Mouse (Mus musculus) CD4-positive, CD25-positive, alpha-beta regulatory T cell, adult 9 weeks (primary cell): ENCODE measurements around the gene Sycn. TPM values are rescaled to one million over a fixed set of nuclear protein-coding genes. Genes with fewer than 3 reads are reported as not detected.

Experiments
- polyA plus RNA-seq: library from polyadenylated mRNA; unstranded; fragments of 100-300 nt; shearing (Covaris generic); gene quantifications from one replicate; pipeline ENCODE4 v1.2.1, GENCODE M21; 2017

Sycn gene
- polyA plus RNA-seq: not detected

DNA sequence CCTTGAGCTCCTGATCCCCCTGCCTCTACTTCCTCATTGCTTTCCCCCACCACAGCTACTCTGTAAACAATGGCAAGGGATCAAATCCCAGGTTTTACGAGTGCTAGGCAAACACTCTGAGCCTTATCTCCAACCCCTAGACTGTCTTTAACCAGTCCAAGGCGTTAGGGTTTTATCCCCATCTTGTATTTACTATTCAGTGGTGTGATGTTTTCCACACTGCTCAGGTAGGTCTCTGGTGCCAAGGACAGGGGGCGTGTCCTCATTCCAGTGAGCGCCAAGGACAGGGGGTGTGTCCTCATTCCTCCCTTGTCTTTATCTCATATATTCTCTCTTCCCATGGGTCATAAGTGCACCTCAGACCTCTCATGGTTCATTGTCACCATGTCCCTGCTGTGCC lies at the start of gene Sycn:
Gene Sycn (plus strand): TSS at position 360 of the 400 bp plus-strand sequence.

DNA sequence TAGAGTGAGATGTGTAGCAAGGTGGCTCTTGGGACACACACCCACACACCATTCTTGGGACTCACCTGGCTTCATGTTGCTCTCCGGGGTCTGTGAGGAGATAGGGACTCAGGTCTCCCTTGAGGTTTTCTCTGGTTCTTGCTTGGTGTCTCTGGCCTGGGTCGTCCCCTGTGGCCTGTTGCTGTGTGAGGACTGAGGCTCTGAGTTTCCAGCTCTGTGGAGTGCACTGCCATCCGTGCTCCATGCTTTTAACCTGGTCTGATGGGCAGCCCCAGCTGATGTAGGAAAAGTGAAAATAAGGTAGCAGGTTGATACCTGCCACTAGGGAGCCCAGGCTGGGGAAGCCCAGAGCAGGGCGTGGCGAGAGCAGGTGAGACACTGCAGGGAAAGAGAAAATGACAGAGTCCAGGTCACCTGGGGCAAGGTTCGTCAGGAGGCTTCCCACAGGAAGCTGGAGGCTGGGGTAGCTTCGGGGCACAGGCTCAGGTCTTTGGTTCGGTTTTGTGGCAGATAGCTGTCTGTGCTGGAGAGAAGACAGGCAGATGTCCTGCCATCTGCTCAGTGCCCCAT lies 30.2 kb upstream of the Sycn start, which contains the start of gene Ifnl2:
Gene Ifnl2 (minus strand): TSS at position 51 of the 570 bp plus-strand sequence.

GRCm38 (mm10) chr7:28522536-28522935 lies 18.1 kb upstream of the Sycn start, which contains the start of gene Ifnl3:
Ifnl3 (plus strand) TSS chr7:28522836.

DNA sequence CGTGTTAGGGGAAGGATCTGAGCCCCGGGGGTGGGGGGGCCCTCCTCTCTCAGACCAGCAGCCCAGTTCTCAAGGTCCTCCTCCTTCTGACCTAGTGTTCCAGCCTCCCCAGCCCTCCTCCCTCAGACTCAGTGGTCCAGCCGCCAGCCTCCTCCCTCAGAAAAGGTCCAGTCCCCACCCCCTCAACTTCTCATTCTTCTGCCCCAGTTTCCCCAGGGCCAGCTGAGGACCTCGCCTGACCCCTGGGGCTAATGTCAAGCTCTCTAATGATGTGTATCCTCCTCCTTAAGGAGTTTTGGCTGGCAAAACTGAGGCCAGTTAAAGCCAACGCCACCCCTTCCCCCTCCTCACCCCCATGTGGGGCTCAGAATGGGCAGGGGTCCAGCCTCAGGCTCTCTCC lies 6.5 kb downstream of the Sycn start, which contains the start of gene Nccrp1:
Gene Nccrp1 (minus strand): TSS at position 101 of the 400 bp plus-strand sequence.

Other genes starting within 250 kb of the Sycn start
- gene Selenov, start 249.7 kb upstream of the Sycn start, polyA plus RNA-seq: not detected
- gene Dll3, start 238.6 kb upstream of the Sycn start, polyA plus RNA-seq: not detected
- gene Timm50, start 228.8 kb upstream of the Sycn start, polyA plus RNA-seq: 37.1 TPM
- gene Supt5, start 202.1 kb upstream of the Sycn start, polyA plus RNA-seq: 218 TPM
- 1,274 TPM for gene Rps16, start 190.2 kb upstream of the Sycn start, polyA plus RNA-seq
- gene Plekhg2, start 168.3 kb upstream of the Sycn start, polyA plus RNA-seq: 101 TPM
- 289 TPM for gene Zfp36, start 160.6 kb upstream of the Sycn start, polyA plus RNA-seq
- 33.4 TPM for gene Med29, start 148.2 kb upstream of the Sycn start, polyA plus RNA-seq
- gene Paf1, start 147.9 kb upstream of the Sycn start, polyA plus RNA-seq: 96.0 TPM
- 477 TPM for gene Gmfg, start 103.4 kb upstream of the Sycn start, polyA plus RNA-seq
- 0.11 TPM for gene Lrfn1, start 88.9 kb upstream of the Sycn start, polyA plus RNA-seq
- gene Ifnl2, start 30.4 kb upstream of the Sycn start, polyA plus RNA-seq: not detected
- gene Ifnl3, start 18.0 kb upstream of the Sycn start, polyA plus RNA-seq: not detected
- not detected for gene Nccrp1, start 6.4 kb downstream of the Sycn start, polyA plus RNA-seq
- 4.4 TPM for gene Samd4b, start 57.3 kb downstream of the Sycn start, polyA plus RNA-seq
- 5.0 TPM for gene Pak4, start 57.3 kb downstream of the Sycn start, polyA plus RNA-seq
- gene Acp7, start 90.4 kb downstream of the Sycn start, polyA plus RNA-seq: not detected
- 3.8 TPM for gene Fbxo27, start 152.0 kb downstream of the Sycn start, polyA plus RNA-seq
- gene Fbxo17, start 175.9 kb downstream of the Sycn start, polyA plus RNA-seq: 8.0 TPM
- gene Mrps12, start 200.9 kb downstream of the Sycn start, polyA plus RNA-seq: 101 TPM
- gene Sars2, start 201.1 kb downstream of the Sycn start, polyA plus RNA-seq: 23.2 TPM
- not detected for gene Ccer2, start 215.3 kb downstream of the Sycn start, polyA plus RNA-seq
- gene Sirt2, start 225.8 kb downstream of the Sycn start, polyA plus RNA-seq: 88.8 TPM
- gene Nfkbib, start 226.6 kb downstream of the Sycn start, polyA plus RNA-seq: 131 TPM
- gene Rinl, start 248.1 kb downstream of the Sycn start, polyA plus RNA-seq: 254 TPM